Mouse (Mus musculus) layer of hippocampus, postnatal 25 days (tissue): ENCODE data around the gene Relt. TPM values are rescaled to one million over a fixed set of nuclear protein-coding genes. Genes with fewer than 3 reads are reported as not detected.

ENCODE experiments used
- DNase-seq, 2 experiments: peaks; one replicate each; pipeline ENCODE4 v3.0.0; 2022; ENCODE audit warnings: mixed read lengths in 2 of 2, low spot score in 1 of 2; ENCODE audit errors: extremely low spot score in 1 of 2
- microRNA-seq, 2 experiments: library from miRNA; unstranded; fragments of <30 nt; microRNA quantifications; one replicate each; pipeline ENCODE4 v1.2.0; 2021
- total RNA-seq, 2 experiments: library from RNA; stranded (reverse); gene quantifications; 2 replicates each; pipeline ENCODE4 v1.2.3; 2021

Relt gene
- total RNA-seq, 2 experiments from 2014 or later = 10.1 to 10.4 TPM

DNA sequence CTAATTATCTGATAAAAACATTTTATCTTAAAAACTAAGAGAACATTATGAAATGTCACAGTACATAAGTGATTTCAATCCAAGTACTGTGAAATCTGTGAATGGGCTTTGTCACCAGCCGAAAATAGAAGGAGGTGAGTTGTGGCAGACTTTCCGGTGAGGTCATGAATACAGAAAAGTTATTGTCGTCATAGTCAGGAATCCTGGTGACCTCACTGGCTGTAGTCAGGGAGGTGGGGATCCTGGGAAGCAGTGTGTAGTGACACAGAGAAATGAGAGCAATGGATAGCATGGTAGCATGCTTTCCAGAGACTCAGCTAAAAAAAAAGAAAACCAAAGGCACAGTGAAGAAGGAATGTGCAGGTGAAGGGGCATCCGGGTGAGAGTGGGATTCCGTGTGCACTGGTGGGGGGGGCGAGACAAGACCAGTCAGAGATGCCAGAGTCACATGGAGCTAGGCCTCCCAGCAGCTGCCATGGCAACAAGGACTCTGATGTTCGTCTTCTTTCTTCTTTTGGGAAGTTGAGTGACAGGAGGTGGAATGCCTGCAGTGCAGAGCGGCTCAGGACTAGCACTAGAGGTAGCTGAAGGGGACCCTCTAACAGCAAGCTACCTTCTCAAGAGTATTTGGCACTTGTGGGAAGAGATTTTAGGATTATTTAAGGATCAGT is 47.2 kb downstream of the Relt start:
- no peak for DNase-seq

DNA sequence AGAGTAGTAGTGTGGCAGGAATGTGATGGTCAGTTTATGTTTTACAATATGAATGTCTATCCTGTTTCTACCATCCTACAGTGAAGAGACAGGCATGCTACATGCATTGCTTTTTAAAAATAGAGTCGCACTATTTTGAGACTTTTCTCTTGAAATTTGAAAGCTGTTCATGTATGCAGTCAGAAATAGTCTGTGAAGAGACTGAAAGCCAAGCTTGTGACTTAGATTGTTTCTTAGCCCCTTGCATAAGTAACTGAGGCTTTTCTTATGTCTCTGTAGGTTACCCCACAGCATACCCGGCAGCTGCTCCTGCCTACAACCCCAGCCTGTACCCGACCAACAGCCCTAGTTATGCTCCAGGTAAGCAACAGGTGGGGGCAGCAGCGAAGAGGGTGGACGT is 50.6 kb downstream of the Relt start:
- no peak for DNase-seq

DNA sequence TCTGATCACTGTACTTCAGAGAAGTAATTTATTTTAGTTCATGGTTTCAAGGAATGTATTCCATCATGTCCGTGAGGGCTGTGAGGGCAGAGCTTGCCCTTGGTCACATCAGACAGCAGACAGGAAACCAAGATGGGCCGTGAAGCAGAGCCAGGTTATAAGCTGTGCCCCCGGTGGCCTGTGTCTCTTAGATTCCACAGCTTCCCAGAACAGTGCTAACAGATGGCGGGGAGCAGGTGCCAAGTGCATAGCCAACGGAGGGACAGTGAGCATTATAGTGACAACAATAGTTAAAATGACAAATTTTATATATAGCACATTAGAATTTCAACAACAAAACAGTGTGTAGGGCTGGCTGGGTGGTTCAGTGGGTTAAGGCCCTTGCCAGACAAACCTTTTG is 51.3 kb downstream of the Relt start:
- no peak for DNase-seq

DNA sequence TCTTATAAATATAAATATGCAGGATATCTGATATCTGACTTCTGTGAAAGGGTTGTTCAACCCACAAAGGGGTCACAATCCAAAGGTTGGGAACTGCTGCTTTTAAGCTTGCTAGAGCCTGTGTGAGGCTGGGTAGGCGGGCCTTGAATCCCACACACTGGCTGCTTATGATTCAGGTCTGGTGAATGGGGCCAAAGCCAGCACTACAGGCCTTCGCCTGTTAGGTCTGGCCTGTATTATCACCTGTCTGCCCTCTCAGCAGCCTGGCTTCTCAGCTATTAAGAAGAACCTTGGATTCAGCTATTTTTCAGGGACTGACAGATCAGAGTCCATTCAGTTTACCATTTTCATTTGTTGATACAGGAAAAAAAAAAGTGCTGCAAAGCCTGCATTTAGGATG is 57.9 kb downstream of the Relt start:
- no peak for DNase-seq

DNA sequence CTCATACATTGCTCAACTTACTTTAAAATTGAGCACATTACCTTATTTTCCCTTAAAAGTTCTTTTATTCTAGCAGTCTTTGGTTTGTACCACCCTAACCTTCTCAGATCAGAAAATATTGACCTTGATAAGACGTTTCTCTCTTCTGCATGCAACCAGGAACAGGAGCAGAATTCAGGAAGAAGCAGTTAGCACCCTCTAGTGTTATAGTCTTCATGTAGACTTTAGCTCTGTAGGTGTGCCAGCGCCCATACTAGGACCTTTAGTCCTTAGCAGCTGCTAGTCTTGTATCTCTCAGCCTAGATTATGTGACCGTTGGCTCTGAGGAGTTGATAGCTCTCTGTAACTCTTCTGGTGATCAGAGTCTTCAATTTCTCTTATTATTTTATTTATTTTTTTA is 64.4 kb downstream of the Relt start:
- DNase-seq = no peak

Small RNAs within 50 kb of the gene (microRNA-seq; reads per million reads assigned to microRNA genes)
- 842 to 917 reads per million in 2 experiments for gene Mir3102

Other genes with a start within 250 kb of the Relt start
- gene Plekhb1, start 201.0 kb downstream of the Relt start, total RNA-seq = 100 to 1,000 TPM; 161 to 194 TPM
- gene Fam168a, start 156.8 kb downstream of the Relt start, total RNA-seq = 100 to 1,000 TPM; 224 to 251 TPM
- 100 to 1,000 TPM; 140 to 146 TPM for gene Arhgef17, start 68.7 kb upstream of the Relt start, total RNA-seq
- gene P2ry6, start 111.2 kb upstream of the Relt start, total RNA-seq = 1 to 10 TPM; 3.9 to 5.6 TPM
- 1 to 10 TPM in 1 of 2 experiments, under 1 TPM in 1; 0.62 to 1.3 TPM for gene P2ry2, start 149.4 kb upstream of the Relt start, total RNA-seq
- 10 to 100 TPM; 33.0 to 41.8 TPM for gene Fchsd2, start 229.4 kb upstream of the Relt start, total RNA-seq